Mouse (Mus musculus): ENCODE results near the gene Asl.

Gene Asl

GRCm38 (mm10) chr5:130003229-130003628 is 25.8 kb downstream of the Asl start:
- no peak for DNase-seq (ENCODE audit: low spot score in 2 of 2)

GRCm38 (mm10) chr5:130002301-130003146 is 26.5 kb downstream of the Asl start, which contains the start of gene Gusb:
Gusb (minus strand) TSS chr5:130003049.
- peak; percentile 52 to 63 for DNase-seq (ENCODE audit: low spot score in 2 of 2)

GRCm38 (mm10) chr5:130001356-130001987 is 27.6 kb downstream of the Asl start:
- no peak for DNase-seq (ENCODE audit: low spot score in 2 of 2)

GRCm38 (mm10) chr5:130000735-130001134 is 28.3 kb downstream of the Asl start:
- DNase-seq (ENCODE audit: low spot score in 2 of 2) = no peak

- peak in 1 of 2 experiments; percentile 34 for DNase-seq (ENCODE audit: low spot score in 2 of 2)
Measured at GRCm38 (mm10) chr5:129999097-129999496, 29.9 kb downstream of the Asl start.

- DNase-seq (ENCODE audit: low spot score in 2 of 2) = no peak
Measured at GRCm38 (mm10) chr5:129997700-129998099, 31.3 kb downstream of the Asl start.

GRCm38 (mm10) chr5:129994989-129995388 is 34.1 kb downstream of the Asl start:
- DNase-seq (ENCODE audit: low spot score in 2 of 2) = no peak

- DNase-seq (ENCODE audit: low spot score in 2 of 2) = no peak
Measured at GRCm38 (mm10) chr5:129993374-129993773, 35.7 kb downstream of the Asl start.

GRCm38 (mm10) chr5:129991898-129992297 is 37.1 kb downstream of the Asl start:
- DNase-seq (ENCODE audit: low spot score in 2 of 2) = no peak

- no peak for DNase-seq (ENCODE audit: low spot score in 2 of 2)
Measured at GRCm38 (mm10) chr5:129989376-129989775, 39.7 kb downstream of the Asl start.

- DNase-seq (ENCODE audit: low spot score in 2 of 2) = no peak
Measured at GRCm38 (mm10) chr5:129980216-129980615, 48.8 kb downstream of the Asl start.

GRCm38 (mm10) chr5:129978608-129979007 is 50.4 kb downstream of the Asl start:
- DNase-seq (ENCODE audit: low spot score in 2 of 2) = no peak

- no peak for DNase-seq (ENCODE audit: low spot score in 2 of 2)
Measured at GRCm38 (mm10) chr5:129977768-129978167, 51.3 kb downstream of the Asl start.

GRCm38 (mm10) chr5:129974866-129975311 is 54.2 kb downstream of the Asl start:
- no peak for DNase-seq (ENCODE audit: low spot score in 2 of 2)

GRCm38 (mm10) chr5:129974354-129974753 is 54.7 kb downstream of the Asl start:
- DNase-seq (ENCODE audit: low spot score in 2 of 2) = no peak

GRCm38 (mm10) chr5:129971491-129971890 is 57.6 kb downstream of the Asl start:
- no peak for DNase-seq (ENCODE audit: low spot score in 2 of 2)

GRCm38 (mm10) chr5:129968417-129968816 is 60.6 kb downstream of the Asl start:
- no peak for DNase-seq (ENCODE audit: low spot score in 2 of 2)

GRCm38 (mm10) chr5:129966448-129966847 is 62.6 kb downstream of the Asl start:
- DNase-seq (ENCODE audit: low spot score in 2 of 2) = no peak

GRCm38 (mm10) chr5:129963224-129963623 is 65.8 kb downstream of the Asl start:
- DNase-seq (ENCODE audit: low spot score in 2 of 2) = no peak

All from right cerebral cortex, postnatal 36 days (tissue).